Mouse (Mus musculus): Measurements from ENCODE around the gene Dnah6. TPM values are rescaled to one million over a fixed set of nuclear protein-coding genes. Genes with fewer than 3 reads are reported as not detected.

Gene Dnah6
- total and polyA plus RNA-seq, 2 experiments from 2014 or later, result 0.12 TPM; not detected in 1

GRCm38 (mm10) chr6:73054807-73055206, 166.6 kb downstream of the Dnah6 start:
- ATAC-seq (ENCODE audit: insufficient read depth, low read depth), result no peak
- DNase-seq (ENCODE audit: low spot score), result no peak
- Histone ChIP-seq H3K4me3 (ENCODE audit: low read depth, low read length) (no peak overlapping the region), H3K27me3 (ENCODE audit: control insufficient read depth, insufficient read depth, low read length) (no peaks in the 10 kb centered on the region), H3K27ac (ENCODE audit: low read depth) (no peak overlapping the region), H3K4me2 (ENCODE audit: low read depth, low read length) (no peak overlapping the region), H3K4me1 (ENCODE audit: control insufficient read depth, insufficient read depth) (no peaks in the 10 kb centered on the region), H3K36me3 (replicated peaks; ENCODE audit: control insufficient read depth, insufficient read depth, low read length) (no peaks in the 10 kb centered on the region), H3K9ac (replicated peaks; ENCODE audit: low read depth, low read length) (no peak overlapping the region), H3K9me3 (replicated peaks; ENCODE audit: control insufficient read depth, low read length) (peaks cover 11% of the 10 kb centered on the region)
- 84% methylated on average over 6 of the region's 6 CpGs for WGBS
- TF ChIP-seq EP300 (IDR thresholded peaks at IDR 0.05; ENCODE audit: low read depth) (no peak), CTCF (IDR thresholded peaks at IDR 0.05; ENCODE audit: low read depth) (no peak)

GRCm38 (mm10) chr6:73053526-73053925, 167.9 kb downstream of the Dnah6 start:
- DNase-seq (ENCODE audit: low spot score) (no peak), ATAC-seq (ENCODE audit: insufficient read depth, low read depth) (no peak)
- no peak overlapping the region for H3K27ac ChIP-seq (ENCODE audit: low read depth)
- TF ChIP-seq CTCF (IDR thresholded peaks at IDR 0.05; ENCODE audit: low read depth), result no peak
- TF ChIP-seq EP300 (IDR thresholded peaks at IDR 0.05; ENCODE audit: low read depth), result no peak
- no peaks in the 10 kb centered on the region for H3K4me1 ChIP-seq (ENCODE audit: control insufficient read depth, insufficient read depth)
- WGBS, result 88% methylated on average over 9 of the region's 9 CpGs
- no peak overlapping the region for H3K9ac ChIP-seq (replicated peaks; ENCODE audit: low read depth, low read length)
- no peaks in the 10 kb centered on the region for H3K36me3 ChIP-seq (replicated peaks; ENCODE audit: control insufficient read depth, insufficient read depth, low read length)
- H3K4me3 ChIP-seq (ENCODE audit: low read depth, low read length), result no peak overlapping the region
- H3K27me3 ChIP-seq (ENCODE audit: control insufficient read depth, insufficient read depth, low read length), result no peaks in the 10 kb centered on the region
- peaks cover 11% of the 10 kb centered on the region for H3K9me3 ChIP-seq (replicated peaks; ENCODE audit: control insufficient read depth, low read length)
- H3K4me2 ChIP-seq (ENCODE audit: low read depth, low read length), result no peak overlapping the region

GRCm38 (mm10) chr6:73047259-73047658, 174.2 kb downstream of the Dnah6 start:
- no peaks in the 10 kb centered on the region for H3K36me3 ChIP-seq (replicated peaks; ENCODE audit: control insufficient read depth, insufficient read depth, low read length)
- no peak for DNase-seq (ENCODE audit: low spot score)
- no peak overlapping the region for H3K4me3 ChIP-seq (ENCODE audit: low read depth, low read length)
- no peak overlapping the region for H3K4me2 ChIP-seq (ENCODE audit: low read depth, low read length)
- ATAC-seq (ENCODE audit: insufficient read depth, low read depth), result no peak
- H3K4me1 ChIP-seq (ENCODE audit: control insufficient read depth, insufficient read depth), result no peaks in the 10 kb centered on the region
- WGBS, result 82% methylated on average over 7 of the region's 7 CpGs
- H3K27me3 ChIP-seq (ENCODE audit: control insufficient read depth, insufficient read depth, low read length), result no peaks in the 10 kb centered on the region
- H3K27ac ChIP-seq (ENCODE audit: low read depth), result no peak overlapping the region
- H3K9ac ChIP-seq (replicated peaks; ENCODE audit: low read depth, low read length), result no peak overlapping the region
- H3K9me3 ChIP-seq (replicated peaks; ENCODE audit: control insufficient read depth, low read length), result no peaks in the 10 kb centered on the region
- TF ChIP-seq EP300 (IDR thresholded peaks at IDR 0.05; ENCODE audit: low read depth) (no peak), CTCF (IDR thresholded peaks at IDR 0.05; ENCODE audit: low read depth) (no peak)

- 86% methylated on average over 3 of the region's 3 CpGs for WGBS
- Histone ChIP-seq H3K4me1 (ENCODE audit: control insufficient read depth, insufficient read depth) (no peaks in the 10 kb centered on the region), H3K36me3 (replicated peaks; ENCODE audit: control insufficient read depth, insufficient read depth, low read length) (no peaks in the 10 kb centered on the region), H3K4me2 (ENCODE audit: low read depth, low read length) (no peak overlapping the region), H3K9ac (replicated peaks; ENCODE audit: low read depth, low read length) (no peak overlapping the region), H3K27me3 (ENCODE audit: control insufficient read depth, insufficient read depth, low read length) (no peaks in the 10 kb centered on the region), H3K27ac (ENCODE audit: low read depth) (no peak overlapping the region), H3K9me3 (replicated peaks; ENCODE audit: control insufficient read depth, low read length) (no peaks in the 10 kb centered on the region), H3K4me3 (ENCODE audit: low read depth, low read length) (no peak overlapping the region)
- DNase-seq (ENCODE audit: low spot score), result no peak
- no peak for ATAC-seq (ENCODE audit: insufficient read depth, low read depth)
- TF ChIP-seq EP300 (IDR thresholded peaks at IDR 0.05; ENCODE audit: low read depth) (no peak), CTCF (IDR thresholded peaks at IDR 0.05; ENCODE audit: low read depth) (no peak)
These were observed 175.5 kb downstream of the Dnah6 start for GRCm38 (mm10) chr6:73045944-73046343.

- 60% methylated on average over 6 of the region's 6 CpGs for WGBS
- H3K9ac ChIP-seq (replicated peaks; ENCODE audit: low read depth, low read length), result no peak overlapping the region
These were observed 179.2 kb downstream of the Dnah6 start for GRCm38 (mm10) chr6:73042278-73042677.

GRCm38 (mm10) chr6:73038291-73038690, 183.2 kb downstream of the Dnah6 start:
- no peak overlapping the region for H3K27ac ChIP-seq (ENCODE audit: low read depth)
- WGBS, result 43% methylated on average over 2 of the region's 2 CpGs

More at GRCm38 (mm10) chr6:73042278-73042677, 179.2 kb downstream of the Dnah6 start:
- no peak overlapping the region for H3K4me3 ChIP-seq (ENCODE audit: low read depth, low read length)
- H3K4me2 ChIP-seq (ENCODE audit: low read depth, low read length), result no peak overlapping the region
- DNase-seq (ENCODE audit: low spot score), result no peak
- no peak for ATAC-seq (ENCODE audit: insufficient read depth, low read depth)
- no peaks in the 10 kb centered on the region for H3K4me1 ChIP-seq (ENCODE audit: control insufficient read depth, insufficient read depth)
- no peaks in the 10 kb centered on the region for H3K27me3 ChIP-seq (ENCODE audit: control insufficient read depth, insufficient read depth, low read length)
- H3K36me3 ChIP-seq (replicated peaks; ENCODE audit: control insufficient read depth, insufficient read depth, low read length), result no peaks in the 10 kb centered on the region
- H3K9me3 ChIP-seq (replicated peaks; ENCODE audit: control insufficient read depth, low read length), result no peaks in the 10 kb centered on the region
- no peak overlapping the region for H3K27ac ChIP-seq (ENCODE audit: low read depth)
- TF ChIP-seq EP300 (IDR thresholded peaks at IDR 0.05; ENCODE audit: low read depth) (no peak), CTCF (IDR thresholded peaks at IDR 0.05; ENCODE audit: low read depth) (no peak)

More at GRCm38 (mm10) chr6:73038291-73038690, 183.2 kb downstream of the Dnah6 start:
- no peaks in the 10 kb centered on the region for H3K9me3 ChIP-seq (replicated peaks; ENCODE audit: control insufficient read depth, low read length)
- H3K36me3 ChIP-seq (replicated peaks; ENCODE audit: control insufficient read depth, insufficient read depth, low read length), result no peaks in the 10 kb centered on the region
- no peaks in the 10 kb centered on the region for H3K4me1 ChIP-seq (ENCODE audit: control insufficient read depth, insufficient read depth)
- H3K9ac ChIP-seq (replicated peaks; ENCODE audit: low read depth, low read length), result no peak overlapping the region
- H3K27me3 ChIP-seq (ENCODE audit: control insufficient read depth, insufficient read depth, low read length), result no peaks in the 10 kb centered on the region
- ATAC-seq (ENCODE audit: insufficient read depth, low read depth), result no peak
- no peak overlapping the region for H3K4me2 ChIP-seq (ENCODE audit: low read depth, low read length)
- DNase-seq (ENCODE audit: low spot score), result peak; percentile 16
- no peak overlapping the region for H3K4me3 ChIP-seq (ENCODE audit: low read depth, low read length)
- TF ChIP-seq EP300 (IDR thresholded peaks at IDR 0.05; ENCODE audit: low read depth), result no peak
- no peak for TF ChIP-seq CTCF (IDR thresholded peaks at IDR 0.05; ENCODE audit: low read depth)

Measured in heart, postnatal 0 days (tissue).